Mouse (Mus musculus) G1E (cell line): Measurements from ENCODE around the gene Wdr61. TPM values are rescaled to one million over a fixed set of nuclear protein-coding genes. Genes with fewer than 3 reads are reported as not detected.
A peak's percentile ranks its signal among the peaks of the same experiment; 100 is the strongest.

Experiments used
- ATAC-seq: 2 replicates; pipeline ENCODE4 v1.8.0; 2016; ENCODE audit warnings: mild to moderate bottlenecking; ENCODE audit not compliant: insufficient number of reproducible peaks, poor library complexity, low FRiP score, severe bottlenecking; ENCODE audit errors: extremely low read depth
- DNase-seq: peaks from one replicate; pipeline ENCODE4 v3.0.0; 2012; ENCODE audit warnings: low spot score
- H3K27me3 ChIP-seq: 2 replicates; pipeline ENCODE4 v1.6.1; 2012; ENCODE audit warnings: mild to moderate bottlenecking, low read length, inconsistent platforms; ENCODE audit not compliant: insufficient read depth
- H3K36me3 ChIP-seq: replicated peaks from 2 replicates; pipeline ENCODE3; 2012; ENCODE audit warnings: mild to moderate bottlenecking, inconsistent platforms
- H3K4me1 ChIP-seq: 2 replicates; pipeline ENCODE4 v1.6.1; 2012; ENCODE audit warnings: low read depth, low read length, inconsistent platforms, mixed read lengths; ENCODE audit not compliant: insufficient read depth
- H3K4me3 ChIP-seq: 2 replicates; pipeline ENCODE4 v1.5.1; 2012; ENCODE audit warnings: low read depth, mild to moderate bottlenecking, inconsistent platforms, low read length, moderate library complexity, mixed read lengths
- H3K9me3 ChIP-seq: replicated peaks from 2 replicates; pipeline ENCODE4 v1.6.1; 2012; ENCODE audit warnings: inconsistent platforms
- CTCF ChIP-seq: IDR thresholded peaks from 2 replicates; pipeline ENCODE4 v1.5.1; 2012; ENCODE audit warnings: low read depth, low read length, inconsistent platforms, mixed read lengths
- GATA1 ChIP-seq: IDR thresholded peaks from 2 replicates; pipeline ENCODE4 v1.6.1; 2012; ENCODE audit warnings: borderline replicate concordance, low read length, inconsistent platforms, mixed read lengths
- GATA2 ChIP-seq: IDR thresholded peaks from 2 replicates; pipeline ENCODE4 v1.6.1; 2012; ENCODE audit warnings: low read depth, low read length, inconsistent platforms, borderline replicate concordance
- POLR2AphosphoS5 ChIP-seq: IDR thresholded peaks from 2 replicates; pipeline ENCODE4 v1.6.1; 2012; ENCODE audit warnings: low read depth, low read length, inconsistent platforms; ENCODE audit not compliant: insufficient replicate concordance
- TAL1 ChIP-seq: conservative IDR thresholded peaks from 2 replicates; pipeline ENCODE4 v1.6.1; 2012; ENCODE audit warnings: low read depth, low read length, inconsistent platforms, mixed read lengths
- polyA plus RNA-seq: library from polyadenylated mRNA; stranded (reverse); fragments of >175 nt; gene quantifications from 2 replicates; pipeline ENCODE4 v1.2.3, GENCODE M21; 2012
- total RNA-seq, 2 experiments: library from RNA; stranded (forward) in 1 of 2; stranded (reverse) in 1 of 2; fragments of 200-1000 nt in 1 of 2; fragments of >200 nt in 1 of 2; fragmentation: Nextera tagmentation in 1 of 2; gene quantifications; 2 replicates each; pipeline ENCODE4 v1.2.3; 2014 to 2017

Gene Wdr61
- total and polyA plus RNA-seq, 3 experiments, result 32.6 to 109 (median 55.8) TPM

DNA sequence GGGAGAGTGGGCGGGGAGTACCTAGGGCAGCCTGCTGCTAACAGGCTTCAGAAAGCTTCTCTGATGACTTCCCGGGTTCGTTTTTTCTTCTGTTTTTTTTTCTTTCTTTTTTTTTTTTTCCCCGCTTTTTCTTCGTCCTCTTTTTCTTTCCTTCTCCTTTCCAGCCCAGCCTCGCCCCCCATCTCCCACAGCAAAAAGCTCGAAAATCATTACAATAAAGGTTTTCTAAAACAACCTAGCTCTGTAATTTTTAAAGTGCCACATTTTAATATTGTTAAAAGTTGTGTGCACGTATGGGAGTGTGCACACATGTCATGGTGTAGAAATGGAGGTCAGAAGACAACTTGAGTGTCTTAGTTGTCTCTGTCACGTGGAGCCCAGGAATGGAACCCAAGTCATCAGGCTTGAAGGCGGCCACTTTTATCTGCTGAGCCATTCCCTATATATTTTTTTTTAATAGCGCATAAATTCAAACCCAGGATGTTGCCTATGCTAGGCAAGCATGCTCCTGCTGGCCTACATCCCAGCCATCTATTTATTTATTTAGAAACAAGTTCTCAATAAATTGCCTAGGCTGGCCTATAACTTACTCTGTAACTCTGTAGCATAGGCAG is 427 bp upstream of the Wdr61 start:
- peaks cover 19% of the 10 kb centered on the region for H3K36me3 ChIP-seq
- H3K4me1 ChIP-seq, result peaks cover 31% of the 10 kb centered on the region
- TF ChIP-seq CTCF (no peak), GATA2 (no peak), GATA1 (no peak)
- ATAC-seq, result no peak
- H3K27me3 ChIP-seq, result peaks cover 8% of the 10 kb centered on the region
- H3K4me3 ChIP-seq, result peak overlapping the region; percentile 77
- H3K9me3 ChIP-seq, result no peaks in the 10 kb centered on the region
- DNase-seq, result no peak

GRCm38 (mm10) chr9:54732122-54732521 is 2.2 kb downstream of the Wdr61 start:
- H3K4me1 ChIP-seq, result peaks cover 31% of the 10 kb centered on the region
- no peaks in the 10 kb centered on the region for H3K27me3 ChIP-seq
- ATAC-seq (no peak), DNase-seq (no peak)
- H3K4me3 ChIP-seq, result no peak overlapping the region
- peaks cover 45% of the 10 kb centered on the region for H3K36me3 ChIP-seq
- TF ChIP-seq GATA2 (no peak), CTCF (peak; percentile 60; the same call in 1 of the 2 replicates)
- no peaks in the 10 kb centered on the region for H3K9me3 ChIP-seq

GRCm38 (mm10) chr9:54726315-54726714 is 8.0 kb downstream of the Wdr61 start:
- Histone ChIP-seq H3K4me3 (no peak overlapping the region), H3K4me1 (peaks cover 2% of the 10 kb centered on the region; the same call in 1 of the 2 replicates), H3K36me3 (peaks cover 98% of the 10 kb centered on the region), H3K9me3 (no peaks in the 10 kb centered on the region), H3K27me3 (no peaks in the 10 kb centered on the region)
- DNase-seq (no peak), ATAC-seq (no peak)
- no peak for TF ChIP-seq CTCF
- TF ChIP-seq GATA2, result no peak
- no peak for TF ChIP-seq GATA1
- no peak for TF ChIP-seq POLR2AphosphoS5
- no peak for TF ChIP-seq TAL1

DNA sequence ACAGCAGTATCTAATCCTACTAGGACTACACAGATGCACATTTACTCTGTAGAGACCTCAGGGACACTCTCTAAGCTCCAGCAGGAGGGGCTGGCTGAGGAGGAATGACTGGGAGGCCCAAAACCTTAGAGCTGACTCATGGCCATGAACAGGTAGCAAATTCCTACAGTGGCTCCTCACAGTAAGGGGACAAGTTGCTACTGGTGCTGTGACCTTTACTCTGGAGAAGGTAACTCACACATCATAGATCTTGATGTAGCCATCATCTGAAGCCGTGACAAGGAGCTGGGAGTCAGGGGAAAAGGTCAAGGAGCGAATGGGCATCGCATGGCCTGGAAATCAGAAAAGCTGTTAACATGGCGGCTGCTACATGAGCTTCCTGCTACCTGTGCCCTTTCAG is 11.7 kb downstream of the Wdr61 start:
- H3K4me1 ChIP-seq, result no peaks in the 10 kb centered on the region; the same call in 1 of the 2 replicates
- no peaks in the 10 kb centered on the region for H3K27me3 ChIP-seq
- ATAC-seq, result no peak
- no peak for DNase-seq
- no peaks in the 10 kb centered on the region for H3K9me3 ChIP-seq
- TF ChIP-seq GATA1, result no peak
- no peak for TF ChIP-seq TAL1
- TF ChIP-seq POLR2AphosphoS5, result no peak
- TF ChIP-seq CTCF, result no peak
- no peak for TF ChIP-seq GATA2
- peaks cover 95% of the 10 kb centered on the region for H3K36me3 ChIP-seq
- no peak overlapping the region for H3K4me3 ChIP-seq

- H3K27me3 ChIP-seq, result no peaks in the 10 kb centered on the region
- no peak for TF ChIP-seq POLR2AphosphoS5
- TF ChIP-seq CTCF, result no peak
- no peak for TF ChIP-seq GATA1
- TF ChIP-seq GATA2, result no peak
- no peak for TF ChIP-seq TAL1
- ATAC-seq (no peak), DNase-seq (no peak)
- H3K4me3 ChIP-seq, result no peak overlapping the region
- no peaks in the 10 kb centered on the region; the same call in 1 of the 2 replicates for H3K4me1 ChIP-seq
- H3K9me3 ChIP-seq, result no peaks in the 10 kb centered on the region
- peaks cover 95% of the 10 kb centered on the region for H3K36me3 ChIP-seq
Observed at GRCm38 (mm10) chr9:54722156-54722555, 12.2 kb downstream of the Wdr61 start.

DNA sequence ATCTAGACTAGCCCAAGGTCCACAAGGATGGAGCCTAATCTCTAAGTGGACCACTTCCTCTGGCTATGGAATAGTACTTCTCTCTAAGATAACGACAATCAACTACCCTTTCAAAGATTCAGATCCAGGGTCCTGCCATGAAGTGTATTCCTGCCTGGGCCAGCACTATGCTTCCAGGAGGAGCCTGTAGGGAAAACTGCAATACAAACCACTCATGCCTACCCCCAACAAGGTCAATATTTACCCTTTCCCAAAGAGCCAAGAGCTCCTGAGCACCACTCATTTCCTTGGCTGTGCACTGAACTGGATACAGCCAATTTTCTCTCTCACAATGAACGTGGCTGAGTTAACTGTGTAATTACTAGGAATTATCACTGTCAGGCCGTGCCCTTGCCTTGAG is 16.8 kb downstream of the Wdr61 start:
- no peak overlapping the region for H3K4me3 ChIP-seq
- DNase-seq (no peak), ATAC-seq (no peak)
- H3K9me3 ChIP-seq, result no peaks in the 10 kb centered on the region
- H3K27me3 ChIP-seq, result no peaks in the 10 kb centered on the region
- peaks cover 95% of the 10 kb centered on the region for H3K36me3 ChIP-seq
- H3K4me1 ChIP-seq, result no peaks in the 10 kb centered on the region
- TF ChIP-seq GATA2, result no peak
- TF ChIP-seq POLR2AphosphoS5, result no peak
- TF ChIP-seq CTCF, result no peak
- no peak for TF ChIP-seq GATA1

DNA sequence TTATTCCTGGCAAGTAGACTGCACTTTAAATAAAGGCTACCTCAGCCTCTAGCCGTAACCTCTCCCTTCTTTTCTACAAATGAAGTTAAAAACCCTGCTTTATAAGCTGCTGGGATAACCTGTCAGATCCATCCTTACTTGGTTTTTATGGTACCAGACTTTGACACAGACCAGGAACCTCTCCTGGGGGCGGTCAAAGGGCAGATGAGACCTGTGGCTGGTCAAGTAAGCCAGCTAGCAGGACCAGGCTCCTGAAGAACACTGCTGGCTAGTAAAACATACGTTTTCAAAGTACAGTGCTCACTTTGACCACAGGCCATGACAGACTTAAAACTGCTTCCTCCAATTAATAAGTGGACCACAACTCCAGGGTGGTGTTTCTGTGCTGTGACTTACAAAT is 18.5 kb downstream of the Wdr61 start:
- peaks cover 100% of the 10 kb centered on the region for H3K36me3 ChIP-seq
- TF ChIP-seq TAL1, result no peak
- no peak for TF ChIP-seq POLR2AphosphoS5
- no peak for TF ChIP-seq GATA1
- TF ChIP-seq CTCF, result no peak
- TF ChIP-seq GATA2, result no peak
- no peak for ATAC-seq

More for the DNA sequence above, 18.5 kb downstream of the Wdr61 start:
- no peak for DNase-seq
- Histone ChIP-seq H3K9me3 (no peaks in the 10 kb centered on the region), H3K4me1 (no peaks in the 10 kb centered on the region), H3K27me3 (no peaks in the 10 kb centered on the region), H3K4me3 (no peak overlapping the region)
